Mouse (Mus musculus) heart, postnatal 36 days (tissue): ENCODE measurements around the gene Fsd1. TPM values are rescaled to one million over a fixed set of nuclear protein-coding genes. Genes with fewer than 3 reads are reported as not detected.
A peak's percentile ranks its signal among the peaks of the same experiment; 100 is the strongest.

ENCODE experiments used
- DNase-seq, 2 experiments: peaks; one replicate each; pipeline ENCODE4 v3.0.0; 2021 to 2022
- intact Hi-C: fragments of 180-260 bp; cut with DNase I; formaldehyde crosslinking; loops from one replicate; pipeline ENCODE4 v1.15.1; 2025
- total RNA-seq, 2 experiments: library from RNA; stranded (reverse); gene quantifications; 2 replicates each; pipeline ENCODE4 v1.2.3; 2021

The Fsd1 gene
- total RNA-seq, 2 experiments from 2014 or later: not detected

GRCm38 (mm10) chr17:56007444-56008355, 21.4 kb downstream of the Fsd1 start:
- DNase-seq: no peak
- intact Hi-C loops: loop anchor here (5.0 kb wide), 1 partner anchor 50 kb away; the partner anchor contains the start of gene Yju2

- DNase-seq: peak; percentile 87 to 88
- intact Hi-C loops: loop anchor here (5.0 kb wide), 1 partner anchor 51 kb away; the partner anchor contains the start of gene Yju2
Observed at GRCm38 (mm10) chr17:56008356-56009087, 22.2 kb downstream of the Fsd1 start.

GRCm38 (mm10) chr17:56009088-56009961, 23.0 kb downstream of the Fsd1 start:
- intact Hi-C loops: loop anchor here (5.0 kb wide), 1 partner anchor 52 kb away; the partner anchor contains the start of gene Yju2
- peak; percentile 86 to 92 for DNase-seq

- intact Hi-C loops: loop anchor here (1.0 to 5.0 kb wide), 2 partner anchors 34 to 53 kb away; partner anchors contain the start of gene Yju2
- DNase-seq: no peak
Observed at GRCm38 (mm10) chr17:56009962-56010240, 23.6 kb downstream of the Fsd1 start.

- intact Hi-C loops: loop anchor here (1.0 kb wide), 1 partner anchor 34 kb away; no protein-coding TSS in a partner anchor
- no peak for DNase-seq
Observed at GRCm38 (mm10) chr17:56010255-56010654, 23.9 kb downstream of the Fsd1 start.

- peak; percentile 82 to 88 for DNase-seq
- intact Hi-C loops: loop anchor here (1.0 kb wide), 1 partner anchor 34 kb away; no protein-coding TSS in a partner anchor
Observed at GRCm38 (mm10) chr17:56010681-56011080, 24.4 kb downstream of the Fsd1 start.

- intact Hi-C loops: no loop called here
- no peak for DNase-seq
Observed at GRCm38 (mm10) chr17:56011441-56011840, 25.1 kb downstream of the Fsd1 start.

GRCm38 (mm10) chr17:56015293-56015692, 29.0 kb downstream of the Fsd1 start:
- intact Hi-C loops: no loop called here
- DNase-seq: no peak

- DNase-seq: no peak
- intact Hi-C loops: no loop called here
Observed at GRCm38 (mm10) chr17:56016382-56016781, 30.1 kb downstream of the Fsd1 start.

GRCm38 (mm10) chr17:56016793-56017785, 30.8 kb downstream of the Fsd1 start:
- intact Hi-C loops: no loop called here
- DNase-seq: no peak

- DNase-seq: no peak
- intact Hi-C loops: no loop called here
Observed at GRCm38 (mm10) chr17:56017848-56018247, 31.5 kb downstream of the Fsd1 start.

- peak in 1 of 2 experiments; percentile 55 for DNase-seq
- intact Hi-C loops: no loop called here
Observed at GRCm38 (mm10) chr17:56018347-56019131, 32.2 kb downstream of the Fsd1 start.

GRCm38 (mm10) chr17:56020400-56021084, 34.2 kb downstream of the Fsd1 start:
- intact Hi-C loops: no loop called here

GRCm38 (mm10) chr17:56021161-56021910, 35.0 kb downstream of the Fsd1 start:
- intact Hi-C loops: no loop called here
- no peak for DNase-seq

More at GRCm38 (mm10) chr17:56020400-56021084, 34.2 kb downstream of the Fsd1 start:
- DNase-seq: no peak

- intact Hi-C loops: no loop called here
- DNase-seq: no peak
Observed at GRCm38 (mm10) chr17:56022131-56022988, 36.1 kb downstream of the Fsd1 start.

GRCm38 (mm10) chr17:56022989-56023290, 36.6 kb downstream of the Fsd1 start:
- no peak for DNase-seq

More at GRCm38 (mm10) chr17:56022989-56023290, 36.6 kb downstream of the Fsd1 start:
- intact Hi-C loops: no loop called here
